Mouse (Mus musculus): ENCODE measurements around the gene Olfr279. TPM values are rescaled to one million over a fixed set of nuclear protein-coding genes. Genes with fewer than 3 reads are reported as not detected.

Gene Olfr279
- not detected for total RNA-seq (2021)
- long read RNA-seq, experiment 1, result 0 reads
- long read RNA-seq, experiment 2, result 0 reads

DNA sequence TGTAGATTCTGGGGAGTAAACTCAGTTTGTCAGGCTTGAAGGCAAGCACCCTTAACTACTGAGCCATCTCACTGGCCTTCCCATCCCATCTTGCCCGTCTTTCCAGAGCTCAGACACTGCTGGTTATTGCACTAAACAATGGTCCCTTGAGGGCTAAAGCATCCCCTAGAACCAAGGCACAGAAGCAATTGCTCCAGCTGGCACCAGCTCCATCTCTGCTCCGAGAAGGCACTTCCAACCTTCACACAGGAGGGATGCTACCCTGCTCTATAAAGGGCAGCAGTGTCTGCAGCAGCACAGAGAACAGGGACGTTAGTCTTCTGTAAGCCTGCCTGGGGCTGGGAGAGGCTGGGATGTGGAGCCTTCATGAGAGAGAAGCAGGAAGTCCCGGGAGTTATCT, at the start of gene Olfr279:
Gene Olfr279 (plus strand): TSS at position 301 of the 400 bp plus-strand sequence.
- no peak for DNase-seq

DNA sequence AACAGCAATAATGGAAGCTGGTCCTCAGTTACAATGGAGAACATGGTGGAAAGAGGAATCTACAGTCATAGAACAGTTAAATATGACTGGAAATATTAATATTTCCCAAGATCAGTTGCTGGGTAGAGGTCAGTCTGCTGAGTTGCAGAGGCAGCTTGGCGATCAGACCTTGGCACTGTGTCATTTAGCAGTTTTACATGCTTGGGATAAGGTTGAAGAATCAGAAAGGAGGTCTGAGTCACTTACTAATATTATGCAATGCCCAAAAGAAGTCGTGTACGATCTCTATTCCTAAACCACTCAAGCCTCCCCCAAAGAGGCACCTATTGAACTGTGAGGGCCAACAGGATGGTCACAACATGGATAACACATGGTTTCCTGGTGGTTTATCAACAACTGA, 47.6 kb upstream of the Olfr279 start:
- DNase-seq, result no peak

DNA sequence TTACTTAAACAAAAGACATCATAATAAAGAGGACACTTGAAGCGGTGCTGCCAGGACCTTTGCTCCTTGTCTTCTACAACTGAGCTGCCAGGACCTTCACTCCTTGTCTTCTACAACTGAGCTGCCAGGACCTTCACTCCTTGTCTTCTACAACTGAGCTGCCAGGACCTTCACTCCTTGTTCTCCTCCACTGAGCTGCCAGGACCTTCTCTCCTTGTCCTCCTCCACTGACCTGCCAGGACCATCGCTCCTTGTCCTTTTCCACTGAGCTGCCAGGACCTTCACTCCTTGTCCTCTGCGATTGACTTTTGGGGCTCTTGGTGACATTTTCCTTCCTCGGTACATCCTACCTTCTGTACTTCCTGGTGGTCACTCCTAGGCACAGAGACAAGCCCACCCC, 43.7 kb upstream of the Olfr279 start:
- peak; percentile 18 to 33 for DNase-seq

DNA sequence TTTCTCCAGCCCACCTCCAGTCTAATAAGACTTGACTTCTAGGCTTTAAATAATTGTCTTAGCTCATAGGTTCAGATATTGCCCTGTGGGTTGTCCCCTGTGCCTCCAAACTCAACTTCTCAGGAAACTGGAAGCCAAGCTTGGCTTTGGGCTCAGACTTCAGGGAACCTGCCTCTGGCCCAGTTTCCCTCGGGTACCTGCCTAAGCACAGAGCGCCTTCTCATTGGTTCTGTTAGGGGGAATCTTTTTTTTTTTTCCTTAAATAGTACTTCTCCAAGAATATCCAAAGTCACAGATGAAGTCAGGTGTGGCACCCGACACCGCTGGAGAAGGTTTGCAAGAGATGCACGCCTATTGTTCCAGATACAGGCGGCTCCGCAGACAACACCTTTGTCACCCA, 39.9 kb upstream of the Olfr279 start, which contains the start of gene Olfr281:
Gene Olfr281 (plus strand): TSS at position 301 of the 400 bp plus-strand sequence.
- DNase-seq, result no peak

DNA sequence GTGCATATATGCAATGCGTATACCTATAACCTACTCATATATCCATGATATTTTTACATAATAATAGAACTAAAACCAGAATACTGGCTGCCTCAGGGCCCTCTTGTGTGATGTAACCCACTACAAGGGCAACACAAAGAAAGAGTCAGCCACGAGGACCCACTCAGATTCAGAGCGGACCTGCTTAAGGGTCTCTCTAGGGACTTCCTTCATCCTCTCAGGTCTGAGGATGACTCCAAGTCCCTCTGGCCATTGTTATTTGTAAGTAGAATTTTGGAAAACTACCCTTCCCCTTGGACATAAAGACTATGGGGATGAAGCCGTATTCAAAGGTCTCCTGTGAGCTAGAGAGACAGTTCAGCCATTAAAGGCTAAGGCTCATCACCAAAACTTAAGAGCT, 22.6 kb upstream of the Olfr279 start, which contains the start of gene OR5BS1P:
Gene OR5BS1P (plus strand): TSS at position 301 of the 400 bp plus-strand sequence.
- DNase-seq, result no peak

DNA sequence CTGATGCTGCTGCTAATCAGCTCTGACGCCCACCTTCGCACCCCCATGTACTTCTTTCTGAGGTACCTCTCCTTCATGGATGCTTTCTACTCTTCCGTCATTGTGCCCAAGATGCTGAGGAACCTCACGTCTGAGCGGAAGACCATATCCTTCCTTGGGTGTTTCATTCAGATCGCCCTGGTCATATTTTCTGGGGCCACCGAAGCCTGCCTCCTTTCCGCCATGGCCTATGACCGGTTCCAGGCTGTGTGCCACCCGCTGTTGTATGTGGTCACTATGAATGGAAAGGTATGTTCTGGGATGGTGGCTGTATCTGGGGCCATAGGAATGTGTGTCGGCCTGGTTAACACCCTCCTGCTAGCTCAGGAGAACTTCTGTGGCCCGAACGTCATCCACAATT, 20.7 kb upstream of the Olfr279 start:
- DNase-seq, result no peak

DNA sequence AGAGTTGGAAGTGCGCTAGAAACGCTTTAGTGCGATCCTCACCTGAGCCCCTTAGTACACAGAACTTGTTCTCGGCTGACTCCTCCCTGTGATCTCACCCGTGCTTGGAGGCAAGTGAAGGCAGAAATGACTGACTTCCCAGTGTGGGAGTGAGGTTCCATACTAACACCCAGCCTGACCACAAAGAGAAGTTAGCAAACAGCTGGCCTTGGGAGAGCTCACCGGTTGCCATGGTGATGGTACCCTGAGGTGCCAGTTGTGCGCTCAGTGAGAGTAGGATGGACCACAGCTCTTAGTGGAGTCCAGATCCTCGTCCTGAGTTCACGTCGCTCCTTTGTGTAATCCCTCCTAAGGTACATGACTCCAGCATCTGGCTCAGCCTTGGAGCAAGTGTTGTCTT, 17.2 kb upstream of the Olfr279 start:
- DNase-seq, result no peak

DNA sequence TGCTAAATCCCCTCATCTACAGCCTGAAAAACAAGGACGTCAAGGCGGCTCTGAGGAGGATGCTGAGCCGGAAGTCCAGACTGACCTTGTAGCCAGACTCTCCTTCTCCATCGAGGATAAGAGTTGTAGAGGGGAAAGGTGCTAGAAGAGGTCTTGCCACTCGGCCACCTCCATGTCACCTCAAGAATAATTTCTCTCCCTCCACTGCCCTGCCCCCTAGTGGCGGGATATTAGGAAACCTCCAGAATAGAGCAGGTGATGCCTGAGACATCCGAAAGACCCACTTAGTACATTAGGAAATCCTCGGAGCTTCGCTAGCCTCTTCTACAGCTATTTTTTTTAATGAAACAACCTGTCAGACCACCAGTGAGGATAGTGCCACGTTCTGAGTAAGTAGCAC, 16.8 kb upstream of the Olfr279 start:
- DNase-seq, result peak; percentile 38 to 78

DNA sequence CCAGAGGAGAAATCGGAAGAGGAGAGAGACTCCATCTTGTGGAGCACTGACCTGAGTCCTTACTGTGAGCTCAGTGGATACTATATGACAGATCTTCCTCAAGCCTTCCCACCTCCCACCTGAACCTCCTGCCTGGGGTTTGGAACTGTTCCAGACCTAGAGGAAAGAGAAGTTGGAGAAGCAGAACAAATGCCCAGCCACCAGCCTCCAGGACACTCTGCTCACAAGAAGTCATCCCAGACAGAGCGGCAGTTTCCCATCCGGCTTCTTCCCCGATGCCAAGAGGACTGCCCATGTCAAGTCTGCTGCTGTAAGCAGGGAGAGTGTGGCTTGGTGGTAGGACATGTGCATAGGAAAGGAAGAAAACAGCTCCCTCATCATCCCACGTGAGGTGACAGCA, 15.9 kb upstream of the Olfr279 start:
- peak in 1 of 2 experiments; percentile 16 for DNase-seq

DNA sequence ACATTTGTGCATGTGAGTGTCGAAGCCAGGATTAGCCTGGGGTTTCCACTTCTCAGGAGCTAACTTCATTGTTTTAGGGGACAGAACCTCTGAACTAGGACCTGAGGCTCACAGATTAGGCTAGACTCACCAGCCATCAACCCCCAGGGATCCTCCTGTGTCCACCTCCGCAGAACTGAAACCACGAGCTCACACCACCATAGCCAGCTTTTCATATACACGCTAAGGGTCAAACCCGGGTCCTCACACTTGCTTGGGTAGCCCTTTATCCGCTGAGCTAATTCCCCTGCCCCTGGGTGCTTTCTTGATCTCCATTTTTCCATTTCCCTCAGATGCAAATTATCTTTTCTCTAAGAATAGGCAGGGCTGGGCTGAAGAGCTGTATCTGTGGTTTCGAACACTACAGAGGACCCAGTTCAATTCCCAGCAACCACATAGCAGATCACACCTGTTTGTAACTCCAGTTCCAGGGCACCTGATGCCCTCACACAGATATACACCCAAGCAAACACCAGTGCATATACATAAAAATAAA, 12.6 kb upstream of the Olfr279 start:
- no peak for DNase-seq

DNA sequence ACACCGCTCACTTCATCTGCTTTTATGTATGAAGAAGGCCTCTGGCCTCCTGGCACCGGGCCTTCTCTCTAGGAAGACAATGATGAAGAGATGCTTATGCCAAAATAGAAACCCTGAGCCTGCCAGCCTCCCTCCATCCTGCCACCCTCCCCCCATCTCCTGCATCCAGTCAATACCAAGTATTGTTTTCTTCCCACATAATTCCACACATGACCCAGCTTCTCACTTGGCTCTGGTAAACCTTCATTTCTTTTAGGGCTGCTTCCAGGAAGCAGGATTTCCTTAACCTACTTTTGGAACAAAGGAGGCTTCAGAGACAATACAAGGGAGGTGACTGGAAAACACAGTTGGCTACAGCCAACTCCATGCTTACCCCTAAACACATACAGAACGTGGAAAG, 9.5 kb upstream of the Olfr279 start, which contains the start of gene Lalba:
Gene Lalba (minus strand): TSS at position 21 of the 400 bp plus-strand sequence.
- peak; percentile 24 to 45 for DNase-seq

DNA sequence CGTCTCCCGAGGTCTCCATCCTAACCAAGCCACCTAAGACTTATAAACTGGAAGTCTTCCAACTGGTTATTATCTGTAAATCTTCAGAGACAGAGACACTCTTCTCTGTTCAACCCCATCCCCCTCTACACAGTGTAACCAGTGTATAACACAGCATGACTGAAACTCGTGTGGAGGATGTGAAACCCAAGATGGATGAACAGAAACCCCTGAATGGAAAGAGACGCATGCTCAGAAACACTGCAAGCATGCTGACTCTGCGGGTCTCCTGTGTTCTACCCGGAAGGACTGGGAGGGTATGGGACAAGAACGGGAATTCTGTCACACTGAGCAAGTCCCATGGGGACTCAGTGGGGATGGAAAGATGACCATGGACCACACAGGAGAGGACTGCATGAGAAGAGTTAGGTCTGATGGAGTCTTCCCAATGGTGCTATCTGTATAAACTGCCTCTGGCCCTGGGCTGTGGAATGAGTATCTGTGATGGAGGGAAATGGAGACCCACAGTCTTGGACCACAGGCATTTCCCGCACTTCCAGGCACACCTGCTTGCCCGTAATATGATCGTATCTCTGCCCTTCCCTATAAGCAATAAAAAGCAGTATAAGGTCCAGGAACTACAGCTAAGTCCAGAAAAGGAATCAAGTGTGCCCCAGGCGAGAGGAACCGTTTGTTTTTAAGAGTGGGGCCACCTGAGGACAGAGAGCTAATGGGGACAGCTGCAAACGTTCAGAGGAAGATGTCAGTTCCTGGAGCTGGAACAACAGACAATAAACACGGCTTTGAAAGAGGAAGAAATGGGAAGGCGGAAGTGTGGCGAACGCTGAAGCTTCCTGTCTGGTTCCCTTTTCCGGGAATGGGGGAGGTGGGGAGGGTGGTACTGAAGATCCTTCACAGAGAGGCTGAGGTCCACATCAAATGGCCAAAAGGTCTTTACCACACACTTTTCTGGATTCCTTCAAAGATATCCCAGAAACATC, 8.0 kb upstream of the Olfr279 start:
- peak; percentile 58 to 84 for DNase-seq

DNA sequence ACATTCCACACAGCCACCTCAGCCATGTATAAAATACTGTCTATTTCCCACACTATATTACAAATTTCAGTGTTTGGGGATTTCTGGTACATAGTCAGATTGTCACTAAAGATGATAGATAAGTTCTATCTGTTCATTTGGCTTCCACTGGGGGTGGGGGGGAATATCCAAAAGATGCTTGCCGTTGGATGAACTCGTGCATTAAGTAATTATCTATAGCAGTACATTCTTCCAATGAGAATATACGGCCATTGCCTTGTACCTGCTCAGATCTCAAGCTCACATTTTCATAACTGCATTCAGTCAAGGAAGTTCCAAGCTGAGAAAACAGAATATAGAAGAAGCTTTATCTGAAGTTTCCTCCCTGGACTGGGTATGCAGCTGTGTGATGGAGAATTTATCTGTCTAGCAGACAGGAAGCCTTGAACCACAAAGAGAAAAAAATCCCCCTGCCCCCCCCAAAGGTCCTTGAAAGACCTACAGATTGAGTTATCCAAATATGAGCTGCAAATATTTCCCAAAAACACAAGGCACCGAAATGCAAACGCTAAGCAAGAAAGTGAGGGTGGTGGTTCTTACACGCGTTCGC, 5.7 kb upstream of the Olfr279 start:
- no peak for DNase-seq

DNA sequence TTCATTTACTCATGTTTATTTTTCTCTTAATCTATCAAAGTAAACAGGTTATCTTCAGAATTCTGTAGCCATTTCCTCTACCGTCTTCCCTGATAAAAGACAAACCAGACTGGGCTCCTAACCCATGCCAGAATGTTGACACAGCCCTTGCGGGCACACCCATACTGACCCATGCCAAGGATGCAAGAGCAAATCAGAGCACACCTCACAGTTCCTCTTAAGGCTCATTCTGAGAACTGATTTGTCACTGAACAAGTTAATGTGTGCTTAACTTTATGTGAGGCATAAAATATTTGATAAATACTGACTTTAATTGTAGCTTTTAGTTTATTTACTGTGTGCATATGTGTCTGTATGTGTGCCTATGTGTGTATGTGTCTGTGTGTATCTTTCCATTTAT, 870 bp upstream of the Olfr279 start:
- no peak for DNase-seq

DNA sequence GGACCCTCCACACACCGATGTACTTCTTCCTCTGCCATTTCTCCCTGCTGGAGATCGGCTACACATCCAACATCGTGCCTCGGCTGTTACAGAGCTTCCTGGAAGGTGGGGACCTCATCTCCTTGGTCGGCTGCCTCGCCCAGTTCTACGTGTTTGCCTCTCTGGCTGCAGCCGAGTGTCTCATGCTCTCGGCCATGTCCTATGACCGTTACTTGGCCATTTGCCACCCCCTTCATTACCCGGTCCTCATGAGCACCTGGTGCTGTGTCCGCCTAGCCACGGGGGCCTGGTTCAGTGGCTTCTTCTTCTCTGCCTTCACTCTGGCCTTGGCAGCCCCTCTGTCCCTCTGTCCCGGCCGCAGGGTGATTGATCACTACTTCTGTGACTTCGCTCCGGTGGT, 5.4 kb downstream of the Olfr279 start:
- DNase-seq, result no peak

DNA sequence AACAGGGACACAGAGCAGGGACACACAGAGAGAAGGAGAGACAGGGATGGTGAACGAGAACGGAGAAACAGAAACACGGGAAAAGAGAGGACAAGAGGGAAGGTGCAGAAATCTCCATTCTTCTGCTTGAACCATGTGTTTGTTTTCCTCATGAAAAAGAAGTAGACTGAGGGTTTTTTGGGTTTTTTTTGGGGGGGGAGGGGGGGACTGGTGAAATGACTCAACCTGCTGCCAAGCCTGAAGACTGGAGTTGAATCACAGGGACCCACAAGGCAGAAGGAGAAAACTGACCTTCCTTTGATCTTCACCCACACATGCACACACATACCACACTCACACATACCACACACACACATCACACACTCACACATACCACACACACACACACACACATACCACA, 11.1 kb downstream of the Olfr279 start:
- DNase-seq, result no peak

DNA sequence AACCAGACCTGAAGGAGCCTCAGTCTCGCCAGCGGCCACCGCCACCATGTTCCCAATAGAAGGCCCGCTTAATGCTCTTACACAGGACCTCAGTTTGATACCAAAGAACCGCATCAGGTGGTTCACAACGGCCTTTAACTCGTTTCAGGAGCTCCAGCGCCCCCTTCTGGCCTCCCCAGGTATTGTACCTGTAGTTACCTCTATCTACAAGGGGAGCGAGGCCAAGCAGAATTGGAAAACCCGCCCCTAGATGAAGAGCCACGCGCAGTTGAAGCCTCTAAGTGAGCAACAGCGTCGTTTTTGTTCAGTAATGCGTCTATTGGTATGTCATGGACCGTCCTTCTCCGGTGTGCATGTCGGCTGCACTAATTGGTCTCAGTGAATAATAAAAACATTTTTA, 12.3 kb downstream of the Olfr279 start:
- DNase-seq, result peak; percentile 63 to 85

DNA sequence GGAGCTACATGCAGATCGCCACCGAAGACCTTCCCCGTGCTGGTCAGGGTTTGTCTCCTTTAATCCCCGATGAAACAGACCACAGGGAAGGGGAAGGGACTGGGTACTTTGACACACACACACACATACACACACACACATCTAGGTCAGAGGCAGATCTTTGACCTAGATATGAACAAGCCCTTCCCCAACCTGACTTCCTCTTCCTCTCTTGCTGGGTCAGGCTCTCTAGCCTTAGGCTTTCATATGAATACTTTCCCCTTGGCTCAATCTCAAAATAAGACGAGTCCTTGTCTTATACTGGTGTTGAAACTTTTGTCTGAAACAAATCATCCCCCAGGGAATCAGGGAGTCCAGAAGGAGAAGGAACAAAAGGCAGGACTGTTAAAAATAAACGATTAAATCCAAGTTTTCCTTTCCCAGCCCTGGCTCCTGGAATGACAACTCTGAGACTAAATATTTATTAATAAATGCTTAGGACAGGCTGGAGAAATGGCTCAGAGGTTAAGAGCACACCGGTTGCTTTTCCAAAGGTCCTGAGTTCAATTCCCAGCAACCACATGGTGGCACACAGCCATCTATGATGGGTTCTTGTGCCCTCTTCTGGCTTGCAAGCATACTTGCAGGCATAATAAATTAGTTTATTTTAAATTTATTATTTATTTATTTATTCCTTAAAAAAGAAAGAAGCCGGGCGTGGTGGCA, 14.2 kb downstream of the Olfr279 start:
- DNase-seq, result peak in 1 of 2 experiments; percentile 59

DNA sequence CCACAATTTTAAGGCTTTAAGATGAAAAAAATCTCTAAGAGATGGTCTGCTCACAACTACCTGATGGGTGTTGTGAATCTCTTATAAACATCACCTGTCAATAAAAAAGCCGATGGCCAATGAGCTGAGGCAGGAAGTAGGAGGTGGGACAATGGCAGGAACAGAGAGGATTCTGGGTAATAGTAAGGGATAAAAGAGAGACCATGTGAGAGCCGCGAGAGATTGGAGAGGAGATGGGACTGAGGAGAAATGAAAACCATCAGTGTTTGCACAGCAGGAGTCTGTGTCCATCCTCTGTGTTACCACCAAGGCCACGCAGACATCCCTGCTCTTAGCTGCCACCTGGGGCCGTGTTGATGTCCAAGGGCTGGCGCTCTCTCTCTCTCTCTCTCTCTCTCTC, 15.1 kb downstream of the Olfr279 start:
- no peak for DNase-seq

DNA sequence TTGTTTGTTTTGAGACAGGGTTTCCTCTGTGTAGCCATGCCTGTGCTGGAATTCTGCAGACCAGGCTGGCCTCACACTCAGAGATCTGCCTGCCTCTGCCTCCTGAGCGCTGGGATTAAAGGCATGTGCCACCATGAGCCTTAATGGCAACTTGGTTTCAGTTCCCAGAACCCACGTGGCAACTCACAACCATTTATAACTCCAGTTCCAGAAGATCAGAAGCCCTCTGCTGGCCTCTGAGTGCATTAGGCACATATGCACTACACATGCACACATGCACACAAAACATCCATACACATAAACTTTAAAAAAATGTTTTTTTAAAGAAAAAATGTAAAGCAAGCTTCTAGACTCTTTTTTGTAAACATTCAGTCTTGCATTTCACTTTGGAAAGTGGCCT, 17.2 kb downstream of the Olfr279 start:
- no peak for DNase-seq

DNA sequence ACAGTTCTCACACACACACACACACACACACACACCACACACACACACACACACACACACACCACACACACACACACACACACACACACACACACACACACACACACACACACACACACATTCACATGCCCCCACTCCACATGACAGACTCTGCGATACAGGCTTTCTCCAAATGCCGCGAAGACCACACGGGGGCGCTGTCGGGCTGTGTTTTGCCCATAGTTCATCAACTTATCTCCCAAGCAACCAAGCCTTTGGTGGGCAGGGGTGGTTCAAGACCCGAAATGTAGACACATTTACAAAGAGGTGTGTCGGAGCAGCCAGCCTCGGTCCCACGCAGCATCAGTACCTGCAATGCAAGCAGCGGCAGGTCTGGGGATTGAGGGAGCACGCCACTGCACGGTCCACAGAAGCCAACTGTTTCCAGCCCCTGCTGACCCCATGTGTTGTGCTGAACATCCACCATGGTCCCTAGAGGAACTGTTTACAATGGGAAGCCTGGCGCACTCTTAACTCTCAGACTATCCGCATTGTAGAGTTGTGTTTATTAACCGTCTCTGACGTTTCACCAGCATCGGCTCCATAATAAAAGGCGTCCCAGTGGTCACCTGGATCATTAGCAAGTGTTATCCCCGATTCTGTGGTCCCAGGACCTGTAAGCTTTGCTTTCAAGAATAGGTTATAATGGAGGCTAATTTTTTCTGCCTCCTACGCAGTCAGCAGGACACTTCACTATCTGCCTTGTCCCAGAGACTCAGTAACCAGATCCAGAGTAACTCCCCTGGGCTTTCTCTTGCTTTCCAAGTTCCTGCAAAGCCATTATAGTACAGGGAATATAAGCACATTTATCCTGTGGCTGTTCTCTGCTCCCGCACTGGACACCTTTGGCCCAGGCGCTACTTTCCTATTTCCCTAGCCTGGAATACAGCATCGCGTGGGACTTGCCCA, 18.5 kb downstream of the Olfr279 start:
- peak; percentile 70 to 91 for DNase-seq
